Mouse (Mus musculus) brain, embryonic 14.5 days (tissue): ENCODE measurements around the gene B4galt2. TPM values are rescaled to one million over a fixed set of nuclear protein-coding genes. Genes with fewer than 3 reads are reported as not detected.
A peak's percentile ranks its signal among the peaks of the same experiment; 100 is the strongest.

Source experiments
- DNase-seq: peaks from one replicate; pipeline ENCODE4 v3.0.0-alpha.2; 2011; ENCODE audit warnings: low read depth
- CTCF ChIP-seq: fragments of 200-500 bp; IDR thresholded peaks from 2 replicates; pipeline ENCODE4 v1.5.1; 2012; ENCODE audit warnings: inconsistent platforms, mild to moderate bottlenecking, moderate library complexity, borderline replicate concordance; ENCODE audit not compliant: insufficient read depth, insufficient read length; ENCODE audit errors: extremely low read depth
- POLR2A ChIP-seq: fragments of 200-500 bp; IDR thresholded peaks from 2 replicates; pipeline ENCODE4 v1.6.1; 2012; ENCODE audit warnings: mild to moderate bottlenecking, inconsistent platforms, borderline replicate concordance; ENCODE audit not compliant: poor library complexity, insufficient read depth, insufficient read length, severe bottlenecking; ENCODE audit errors: extremely low read depth
- polyA plus RNA-seq: library from polyadenylated mRNA; depleted of rRNA; stranded (reverse); fragments of >200 nt; gene quantifications from 2 replicates; pipeline ENCODE4 v1.2.3, GENCODE M21; 2012

The B4galt2 gene
- polyA plus RNA-seq, 1 experiment: 175 TPM

DNA sequence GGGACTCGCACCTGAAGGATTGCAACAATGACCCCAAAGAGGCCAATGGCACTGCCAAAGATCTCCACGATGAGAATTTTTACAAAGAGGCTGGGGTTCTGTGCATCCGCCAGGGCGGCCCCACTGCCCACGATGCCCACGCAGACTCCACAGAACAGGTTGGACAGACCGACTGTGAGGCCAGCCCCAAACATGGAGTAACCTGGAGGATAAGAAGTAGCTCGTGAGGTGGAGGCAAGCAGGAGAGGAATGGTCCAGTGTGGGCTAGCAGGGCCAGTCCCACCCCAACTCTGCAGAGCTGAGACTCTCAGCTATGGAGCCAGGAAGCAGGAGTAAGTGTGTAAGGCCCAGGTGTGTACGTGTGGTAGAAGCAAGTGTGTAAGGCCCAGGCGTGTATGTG lies 1.8 kb upstream of the B4galt2 start:
- DNase-seq: no peak
- no peak for TF ChIP-seq POLR2A
- no peak for TF ChIP-seq CTCF

DNA sequence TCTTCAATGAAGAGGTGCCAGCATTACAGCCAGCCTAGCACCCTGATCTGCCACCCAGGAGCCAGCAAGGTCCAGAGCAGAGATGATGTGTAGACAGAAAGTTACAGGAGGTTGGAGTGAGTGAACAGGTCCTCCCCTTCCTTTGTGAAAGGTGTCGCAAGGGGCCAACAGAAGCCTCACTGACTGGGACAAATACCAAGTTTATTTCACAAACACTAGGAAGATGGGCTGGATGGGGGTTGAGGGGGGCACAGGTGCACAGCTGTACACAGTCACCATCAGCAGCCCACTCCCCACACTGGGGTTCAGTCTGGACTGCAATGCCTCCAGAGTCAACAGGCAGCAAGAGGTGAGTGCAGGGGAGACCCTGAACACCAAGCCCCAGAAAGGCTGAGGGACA lies 859 bp upstream of the B4galt2 start:
- DNase-seq: no peak
- TF ChIP-seq POLR2A (no peak), CTCF (no peak)

DNA sequence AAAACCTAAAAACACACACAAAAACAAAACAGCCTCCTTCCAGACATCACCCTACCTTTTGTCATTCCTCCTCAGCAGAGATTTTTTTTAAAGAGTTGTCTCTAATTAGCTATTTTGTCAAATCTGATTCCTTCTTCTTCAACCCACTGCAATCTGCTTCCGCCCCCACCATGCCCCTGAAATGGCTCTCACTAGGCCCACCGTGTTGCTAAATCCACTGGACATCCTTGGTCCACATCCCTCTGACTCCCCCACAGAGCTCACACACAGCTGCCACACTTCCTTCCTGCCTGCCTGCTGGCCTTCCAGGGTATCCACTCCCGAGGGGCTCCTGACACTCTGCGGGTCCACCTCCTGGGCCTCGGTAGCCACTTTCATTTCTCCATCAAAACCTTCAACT lies 4.6 kb downstream of the B4galt2 start:
- TF ChIP-seq POLR2A (no peak), CTCF (no peak)
- DNase-seq: no peak

DNA sequence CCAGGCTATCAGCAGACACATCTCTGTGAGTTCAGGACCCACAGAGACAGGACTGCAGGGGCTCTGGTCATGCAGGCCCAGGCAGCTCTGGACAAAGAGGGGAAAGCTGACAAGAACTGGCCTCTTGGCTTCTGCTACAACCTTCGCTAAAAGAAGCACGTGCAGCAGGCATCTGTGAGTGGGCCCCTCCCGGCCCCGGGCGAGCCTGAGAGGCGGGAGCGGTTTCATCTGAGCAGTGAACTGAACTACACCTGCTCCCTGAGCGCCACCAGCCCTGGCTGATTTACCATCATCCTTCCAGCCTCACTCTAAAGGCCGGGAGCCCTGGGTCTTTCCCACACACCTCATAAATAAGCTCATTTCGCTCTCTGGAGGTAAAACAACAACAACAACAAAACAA lies 5.0 kb downstream of the B4galt2 start:
- TF ChIP-seq POLR2A (no peak), CTCF (no peak)
- no peak for DNase-seq

DNA sequence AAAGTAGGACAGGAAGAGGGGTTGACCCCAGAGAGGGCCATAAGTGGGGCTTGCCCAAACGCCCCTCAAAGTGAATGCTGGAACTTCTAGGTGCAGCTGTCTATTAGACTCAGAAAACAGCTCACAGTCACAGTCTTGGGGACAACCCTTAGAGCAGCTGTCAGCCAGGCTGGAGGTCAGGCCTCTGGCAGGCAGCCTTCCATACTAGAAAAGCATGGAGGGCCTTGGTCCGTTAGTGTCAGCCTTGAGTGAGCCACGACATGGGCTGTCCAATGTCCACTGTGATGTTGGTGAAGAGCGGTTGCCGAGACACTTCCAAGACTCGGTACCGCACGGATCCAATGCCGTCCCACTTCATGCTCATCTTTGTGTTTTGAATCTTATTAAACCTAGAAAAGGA lies 9.7 kb downstream of the B4galt2 start:
- TF ChIP-seq CTCF (no peak), POLR2A (no peak)
- DNase-seq: no peak

DNA sequence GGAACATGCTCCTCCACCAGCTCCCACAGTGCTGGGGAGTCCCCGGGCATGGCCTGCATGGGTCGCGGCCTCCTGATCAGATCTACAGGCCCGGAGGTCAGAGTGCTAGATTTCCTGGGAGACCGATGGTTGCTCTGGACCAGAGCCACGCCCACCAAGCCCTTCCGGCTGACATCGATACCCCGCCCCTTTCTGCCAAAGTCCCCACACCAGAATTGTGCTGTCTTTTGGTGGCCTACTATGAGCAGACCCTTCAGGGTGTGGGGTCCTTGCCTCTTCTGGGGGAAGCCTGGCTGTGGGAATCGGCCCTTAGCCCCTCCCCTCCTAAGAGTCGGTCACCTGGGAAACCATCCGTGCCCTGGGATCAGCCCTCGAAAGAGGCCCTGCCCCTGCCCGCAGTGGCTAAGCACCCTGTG lies 10.8 kb downstream of the B4galt2 start, which contains the start of gene Ccdc24:
Gene Ccdc24 (minus strand): TSS at position 87 of the 416 bp plus-strand sequence.
- DNase-seq: peak; percentile 27
- TF ChIP-seq POLR2A (no peak), CTCF (no peak)

DNA sequence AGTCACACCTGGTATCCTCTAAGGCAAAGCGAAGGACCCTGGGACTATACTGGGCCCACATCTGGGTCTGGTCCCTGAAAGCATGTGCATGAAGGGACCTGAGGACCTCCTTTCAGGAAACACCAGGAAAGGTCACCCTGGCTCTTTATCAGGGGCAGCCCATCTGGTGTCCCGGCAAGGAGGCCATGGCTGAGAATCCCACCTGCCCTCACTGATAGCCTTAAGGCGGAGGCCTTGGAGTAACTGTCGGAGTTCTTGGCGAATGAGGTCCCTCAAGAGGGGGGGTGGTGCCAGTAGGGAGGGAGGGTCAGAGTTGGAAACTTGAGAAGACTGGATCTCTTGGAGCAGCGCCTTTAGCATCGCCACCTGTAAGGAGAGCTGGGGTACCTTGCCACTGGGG lies 11.5 kb downstream of the B4galt2 start:
- TF ChIP-seq CTCF (no peak), POLR2A (no peak)

DNA sequence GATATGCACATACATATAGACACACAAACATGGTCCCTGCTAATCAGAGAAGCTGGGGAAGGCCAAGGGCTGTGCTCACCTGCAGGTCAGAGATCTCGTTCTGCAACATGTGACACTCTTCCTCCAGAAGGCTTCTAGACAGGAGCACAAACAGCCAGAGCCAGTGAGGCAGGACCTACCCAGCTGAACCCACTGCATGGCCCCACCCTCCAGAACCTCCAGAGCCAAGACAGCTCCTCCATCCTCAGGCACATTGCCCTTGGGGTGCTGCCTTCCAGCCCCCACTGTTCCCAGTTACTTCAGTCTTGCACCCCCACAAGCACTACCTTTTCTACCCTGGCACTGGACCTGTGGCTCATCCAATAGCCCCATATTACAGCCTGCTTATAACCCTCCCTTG lies 12.8 kb downstream of the B4galt2 start:
- no peak for DNase-seq

More for the DNA sequence above, 11.5 kb downstream of the B4galt2 start:
- DNase-seq: no peak

DNA sequence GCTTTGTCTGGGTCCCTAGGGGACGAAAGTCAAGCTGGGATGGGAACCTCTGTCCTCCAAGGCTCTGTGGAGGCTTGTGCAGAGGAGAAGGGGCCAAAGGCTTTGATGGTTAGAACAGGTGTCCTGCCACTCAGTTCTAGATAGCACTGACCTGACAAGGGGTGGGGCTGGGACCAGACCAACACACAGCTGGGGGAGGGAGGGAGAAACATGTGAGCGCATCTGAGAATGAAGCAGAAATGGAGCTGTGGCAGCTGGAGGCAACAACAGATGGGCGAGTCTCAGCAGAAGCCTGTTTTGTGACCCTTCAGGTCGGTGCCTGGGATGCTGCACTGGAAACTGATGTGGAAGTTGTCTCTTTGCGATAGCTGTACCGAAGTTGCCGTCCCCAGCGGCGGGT lies 14.0 kb downstream of the B4galt2 start:
- no peak for TF ChIP-seq POLR2A
- TF ChIP-seq CTCF: no peak
- no peak for DNase-seq

More for the DNA sequence above, 12.8 kb downstream of the B4galt2 start:
- TF ChIP-seq CTCF: no peak
- no peak for TF ChIP-seq POLR2A

DNA sequence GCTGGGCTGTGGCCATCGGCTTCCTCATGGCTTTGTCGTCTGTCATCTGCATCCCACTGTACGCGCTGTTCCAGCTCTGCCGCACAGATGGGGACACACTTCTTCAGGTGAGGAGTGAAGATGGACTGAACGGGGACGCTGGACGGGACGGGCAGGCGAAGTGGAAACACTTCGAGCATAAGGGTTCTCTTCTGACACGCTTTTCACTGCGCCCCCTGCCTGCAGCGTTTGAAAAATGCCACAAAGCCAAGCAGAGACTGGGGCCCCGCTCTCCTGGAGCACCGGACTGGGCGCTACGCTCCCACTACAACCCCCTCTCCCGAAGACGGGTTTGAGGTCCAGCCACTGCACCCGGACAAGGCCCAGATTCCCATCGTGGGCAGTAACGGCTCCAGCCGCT lies 15.5 kb downstream of the B4galt2 start:
- DNase-seq: peak; percentile 72
- TF ChIP-seq POLR2A (no peak), CTCF (peak; percentile 75)

DNA sequence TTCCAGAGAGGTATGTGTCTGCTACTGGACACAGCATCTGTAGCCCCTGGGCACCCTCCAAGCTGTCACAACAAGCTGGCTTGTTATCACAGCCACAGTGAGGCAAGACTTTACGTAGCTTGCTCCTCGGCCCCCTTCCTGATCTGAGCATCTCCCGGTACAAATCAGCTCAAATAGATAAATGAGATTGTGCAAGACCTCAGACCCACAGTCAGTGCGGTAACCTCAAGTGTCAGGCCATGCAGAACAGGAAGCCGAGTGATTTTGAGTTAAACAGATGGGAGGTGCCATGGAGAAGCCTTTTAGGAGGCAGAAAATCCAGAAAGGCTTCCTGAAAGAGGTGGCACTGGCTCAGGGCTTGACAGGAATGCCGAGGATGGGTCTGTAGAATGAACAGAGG lies 16.3 kb downstream of the B4galt2 start:
- DNase-seq: no peak
- no peak for TF ChIP-seq POLR2A
- TF ChIP-seq CTCF: no peak

DNA sequence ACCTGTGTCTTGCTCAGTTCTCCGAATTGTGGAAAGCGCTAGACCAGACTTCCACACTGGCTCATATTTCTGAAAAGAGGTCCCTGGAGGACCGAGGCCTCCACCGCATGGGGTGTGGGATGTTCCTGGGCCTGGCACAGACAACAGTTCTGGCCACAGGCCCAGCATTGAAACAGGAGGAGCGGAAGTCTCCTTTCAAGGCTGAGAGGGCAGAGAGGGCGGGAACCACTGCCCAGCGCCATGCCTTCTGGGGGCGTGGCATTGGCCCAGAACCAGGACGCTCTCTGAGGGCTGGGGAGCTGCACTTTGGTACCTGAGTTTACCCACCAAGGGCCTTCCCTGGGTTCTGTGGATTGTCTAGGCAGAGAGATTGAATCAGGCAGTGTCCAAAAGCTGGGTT lies 17.2 kb downstream of the B4galt2 start:
- no peak for TF ChIP-seq CTCF
- TF ChIP-seq POLR2A: no peak
- peak; percentile 46 for DNase-seq
